Mouse (Mus musculus): ENCODE results near the gene Slc9a9. TPM values are rescaled to one million over a fixed set of nuclear protein-coding genes. Genes with fewer than 3 reads are reported as not detected.

The Slc9a9 gene
- total and polyA plus RNA-seq, 2 experiments from 2014 or later = 6.0 to 6.7 TPM

DNA sequence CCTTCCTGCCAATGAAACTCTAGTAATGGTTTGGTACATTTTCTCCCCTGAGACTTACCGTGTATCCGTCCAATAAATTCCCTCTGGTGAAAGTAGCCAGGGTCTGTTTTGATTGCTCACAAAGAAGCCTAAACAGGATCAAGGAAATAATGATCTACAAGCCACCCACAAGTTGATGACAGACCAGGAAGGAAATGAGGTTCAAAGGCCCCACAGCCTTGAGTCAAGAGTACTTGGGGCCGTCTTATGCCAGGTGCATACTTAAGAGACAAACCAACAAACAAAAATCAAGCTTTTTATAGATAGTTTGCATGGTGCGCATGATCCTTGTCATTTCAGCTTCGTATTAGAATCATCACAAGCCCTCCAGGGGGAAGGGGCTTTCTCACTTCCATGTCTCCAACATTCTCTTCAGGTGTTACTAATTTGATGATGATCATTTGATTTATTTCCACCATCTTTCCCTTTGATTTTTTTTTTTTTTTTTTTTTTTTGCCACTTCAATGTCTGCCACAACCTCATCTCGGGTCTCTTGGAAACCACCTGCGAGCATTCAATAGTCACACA lies 275.9 kb downstream of the Slc9a9 start:
- 87% methylated on average over 7 of the region's 7 CpGs for WGBS
- no peak overlapping the region for H3K4me2 ChIP-seq (ENCODE audit: low read depth, low read length, poor library complexity, severe bottlenecking)
- no peak overlapping the region for H3K9ac ChIP-seq (replicated peaks; ENCODE audit: low read length, poor library complexity, severe bottlenecking)
- ATAC-seq (ENCODE audit: low FRiP score) (no peak), DNase-seq (ENCODE audit: low spot score) (no peak)
- H3K27ac ChIP-seq (ENCODE audit: low read depth, low read length) = no peak overlapping the region
- no peaks in the 10 kb centered on the region for H3K4me1 ChIP-seq (ENCODE audit: insufficient read depth, low read length)
- no peaks in the 10 kb centered on the region for H3K36me3 ChIP-seq (ENCODE audit: insufficient read depth, low read length)
- no peak overlapping the region for H3K4me3 ChIP-seq (ENCODE audit: low read depth, low read length)
- H3K27me3 ChIP-seq (ENCODE audit: insufficient read depth, low read length) = no peaks in the 10 kb centered on the region
- no peaks in the 10 kb centered on the region for H3K9me3 ChIP-seq (ENCODE audit: low read length)
- no peak for TF ChIP-seq CTCF (IDR thresholded peaks at IDR 0.05)

DNA sequence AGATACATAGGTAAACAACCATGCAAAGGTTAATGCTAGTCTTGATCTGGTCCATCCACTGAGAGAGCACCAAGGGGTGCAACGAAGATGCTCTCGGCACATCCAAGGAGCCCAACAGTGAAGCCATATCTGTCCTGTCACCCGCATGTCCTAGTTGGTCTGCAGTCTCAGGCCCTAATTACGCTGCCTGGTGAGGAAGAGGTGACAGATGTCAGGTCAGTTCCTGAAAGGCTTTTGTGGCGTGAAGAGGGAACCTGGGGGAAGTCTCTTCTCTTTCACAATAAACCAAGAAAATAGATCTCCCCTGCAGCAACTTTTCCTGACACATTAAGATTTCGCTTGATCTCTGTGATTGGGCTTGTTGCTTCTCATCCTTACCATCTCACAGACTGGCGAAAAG lies 277.5 kb downstream of the Slc9a9 start:
- no peaks in the 10 kb centered on the region for H3K36me3 ChIP-seq (ENCODE audit: insufficient read depth, low read length)
- ATAC-seq (ENCODE audit: low FRiP score) (no peak), DNase-seq (ENCODE audit: low spot score) (no peak)
- no peak overlapping the region for H3K4me2 ChIP-seq (ENCODE audit: low read depth, low read length, poor library complexity, severe bottlenecking)
- H3K4me1 ChIP-seq (ENCODE audit: insufficient read depth, low read length) = no peaks in the 10 kb centered on the region
- no peak overlapping the region for H3K4me3 ChIP-seq (ENCODE audit: low read depth, low read length)
- no peaks in the 10 kb centered on the region for H3K9me3 ChIP-seq (ENCODE audit: low read length)
- 80% methylated on average over 7 of the region's 7 CpGs for WGBS
- no peak overlapping the region for H3K9ac ChIP-seq (replicated peaks; ENCODE audit: low read length, poor library complexity, severe bottlenecking)
- no peak for TF ChIP-seq CTCF (IDR thresholded peaks at IDR 0.05)
- H3K27ac ChIP-seq (ENCODE audit: low read depth, low read length) = no peak overlapping the region
- no peaks in the 10 kb centered on the region for H3K27me3 ChIP-seq (ENCODE audit: insufficient read depth, low read length)

DNA sequence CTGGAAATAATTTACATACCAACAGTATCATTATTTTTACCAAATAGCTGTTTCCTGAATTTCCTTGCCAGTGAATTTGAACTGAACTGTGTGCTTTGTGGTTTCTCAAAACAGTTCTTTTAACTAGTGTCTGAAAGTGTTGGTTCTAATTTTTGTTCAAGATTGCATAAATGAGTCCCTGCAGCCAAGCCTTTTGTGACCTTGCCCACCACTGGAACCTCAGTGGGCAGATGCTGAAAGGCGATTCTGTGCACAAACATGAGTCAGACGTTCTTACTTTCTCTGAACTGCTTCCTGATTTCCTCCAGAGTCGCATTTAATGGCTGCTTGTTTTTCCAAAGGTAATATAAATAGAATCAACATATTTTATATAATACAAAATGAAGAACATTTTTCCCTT lies 281.0 kb downstream of the Slc9a9 start:
- 74% methylated on average over 3 of the region's 3 CpGs for WGBS
- no peak for ATAC-seq (ENCODE audit: low FRiP score)
- no peak overlapping the region for H3K9ac ChIP-seq (replicated peaks; ENCODE audit: low read length, poor library complexity, severe bottlenecking)
- no peak overlapping the region for H3K4me2 ChIP-seq (ENCODE audit: low read depth, low read length, poor library complexity, severe bottlenecking)
- no peak for DNase-seq (ENCODE audit: low spot score)
- no peak overlapping the region for H3K27ac ChIP-seq (ENCODE audit: low read depth, low read length)
- no peaks in the 10 kb centered on the region for H3K4me1 ChIP-seq (ENCODE audit: insufficient read depth, low read length)
- no peaks in the 10 kb centered on the region for H3K27me3 ChIP-seq (ENCODE audit: insufficient read depth, low read length)
- H3K36me3 ChIP-seq (ENCODE audit: insufficient read depth, low read length) = no peaks in the 10 kb centered on the region
- TF ChIP-seq CTCF (IDR thresholded peaks at IDR 0.05) = no peak
- no peaks in the 10 kb centered on the region for H3K9me3 ChIP-seq (ENCODE audit: low read length)
- H3K4me3 ChIP-seq (ENCODE audit: low read depth, low read length) = no peak overlapping the region

DNA sequence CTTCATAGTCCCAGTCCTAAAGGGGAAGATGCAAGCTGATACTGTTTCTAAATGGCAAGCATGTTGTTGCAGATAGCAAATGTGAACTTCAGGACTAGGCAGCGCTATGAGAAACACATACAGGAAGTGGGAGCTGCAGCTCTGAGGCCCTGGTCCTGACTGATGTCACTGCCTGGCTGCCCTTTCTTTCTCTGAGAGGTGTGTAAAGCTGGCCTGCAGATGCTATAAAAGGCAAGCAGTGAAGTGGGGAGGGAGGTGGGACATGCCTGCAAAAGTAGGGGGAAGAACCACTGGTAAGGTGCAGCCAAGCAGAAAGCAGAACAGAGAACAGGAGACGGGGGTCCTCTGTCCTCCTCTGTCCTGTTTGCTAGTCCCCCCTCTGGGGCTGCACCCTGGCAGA lies 285.9 kb downstream of the Slc9a9 start:
- Histone ChIP-seq H3K4me3 (ENCODE audit: low read depth, low read length) (no peak overlapping the region), H3K9me3 (ENCODE audit: low read length) (no peaks in the 10 kb centered on the region), H3K9ac (replicated peaks; ENCODE audit: low read length, poor library complexity, severe bottlenecking) (no peak overlapping the region), H3K27ac (ENCODE audit: low read depth, low read length) (no peak overlapping the region), H3K4me1 (ENCODE audit: insufficient read depth, low read length) (no peaks in the 10 kb centered on the region), H3K4me2 (ENCODE audit: low read depth, low read length, poor library complexity, severe bottlenecking) (no peak overlapping the region), H3K27me3 (ENCODE audit: insufficient read depth, low read length) (no peaks in the 10 kb centered on the region), H3K36me3 (ENCODE audit: insufficient read depth, low read length) (no peaks in the 10 kb centered on the region)
- TF ChIP-seq CTCF (IDR thresholded peaks at IDR 0.05) = no peak
- DNase-seq (ENCODE audit: low spot score) (no peak), ATAC-seq (ENCODE audit: low FRiP score) (no peak)
- 62% methylated on average over 2 of the region's 2 CpGs for WGBS

DNA sequence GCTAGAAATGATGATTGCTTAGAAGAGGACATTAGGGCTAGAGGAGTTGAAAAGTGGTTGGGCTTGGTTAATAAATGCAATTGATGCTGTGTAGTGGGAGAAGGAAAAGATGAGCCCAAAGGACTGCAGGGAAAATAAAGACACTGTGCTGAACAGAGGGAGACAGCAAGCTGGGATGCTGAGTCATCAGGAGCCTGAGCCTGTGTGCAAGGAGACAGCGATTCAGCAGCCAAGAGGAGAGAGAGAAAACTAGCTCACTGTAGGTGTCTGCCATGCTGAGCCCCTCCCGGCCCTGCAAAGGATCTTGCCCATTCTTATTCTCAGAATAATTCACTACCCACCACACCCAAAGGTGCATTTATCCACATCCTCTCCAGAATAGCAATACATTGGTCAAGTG lies 288.7 kb downstream of the Slc9a9 start:
- DNase-seq (ENCODE audit: low spot score) (no peak), ATAC-seq (ENCODE audit: low FRiP score) (no peak)

DNA sequence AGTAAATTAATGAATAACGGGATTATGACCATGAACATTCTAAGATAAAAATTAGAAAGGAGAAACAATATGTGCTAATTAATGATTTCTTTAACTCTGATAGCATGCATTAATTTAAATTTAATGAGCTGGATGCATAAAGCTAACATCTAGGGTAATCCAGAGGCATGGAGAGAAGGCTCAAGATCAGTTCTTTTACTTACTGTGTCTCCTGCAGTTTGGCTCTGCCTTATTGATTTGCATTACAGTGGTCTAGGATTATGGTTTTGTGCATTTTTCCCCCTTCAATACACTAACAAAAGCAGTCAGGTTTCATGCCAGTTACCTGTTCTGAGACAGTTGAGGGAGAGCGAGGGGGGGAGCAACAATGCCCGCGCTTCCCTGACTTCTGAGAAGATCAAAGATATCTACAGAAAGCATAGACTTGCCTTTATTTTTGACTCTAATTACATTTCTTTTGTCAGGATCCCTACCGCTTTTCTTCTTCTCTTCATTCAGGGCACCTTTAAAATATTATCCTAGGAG lies 298.9 kb downstream of the Slc9a9 start:
- 31% methylated on average over 5 of the region's 5 CpGs for WGBS
- H3K27me3 ChIP-seq (ENCODE audit: insufficient read depth, low read length) = no peaks in the 10 kb centered on the region
- no peak for DNase-seq (ENCODE audit: low spot score)

More for the DNA sequence above, 288.7 kb downstream of the Slc9a9 start:
- Histone ChIP-seq H3K9me3 (ENCODE audit: low read length) (no peaks in the 10 kb centered on the region), H3K9ac (replicated peaks; ENCODE audit: low read length, poor library complexity, severe bottlenecking) (no peak overlapping the region), H3K27ac (ENCODE audit: low read depth, low read length) (no peak overlapping the region), H3K4me3 (ENCODE audit: low read depth, low read length) (no peak overlapping the region), H3K4me1 (ENCODE audit: insufficient read depth, low read length) (peaks cover 4% of the 10 kb centered on the region; the same call in 1 of the 2 replicates), H3K36me3 (ENCODE audit: insufficient read depth, low read length) (no peaks in the 10 kb centered on the region), H3K27me3 (ENCODE audit: insufficient read depth, low read length) (no peaks in the 10 kb centered on the region), H3K4me2 (ENCODE audit: low read depth, low read length, poor library complexity, severe bottlenecking) (no peak overlapping the region)
- TF ChIP-seq CTCF (IDR thresholded peaks at IDR 0.05) = no peak
- WGBS = 60% methylated on average over 2 of the region's 2 CpGs

More for the DNA sequence above, 298.9 kb downstream of the Slc9a9 start:
- Histone ChIP-seq H3K4me3 (ENCODE audit: low read depth, low read length) (no peak overlapping the region), H3K4me2 (ENCODE audit: low read depth, low read length, poor library complexity, severe bottlenecking) (no peak overlapping the region), H3K4me1 (ENCODE audit: insufficient read depth, low read length) (no peaks in the 10 kb centered on the region), H3K27ac (ENCODE audit: low read depth, low read length) (no peak overlapping the region), H3K9ac (replicated peaks; ENCODE audit: low read length, poor library complexity, severe bottlenecking) (no peak overlapping the region), H3K36me3 (ENCODE audit: insufficient read depth, low read length) (no peaks in the 10 kb centered on the region), H3K9me3 (ENCODE audit: low read length) (no peaks in the 10 kb centered on the region)
- TF ChIP-seq CTCF (IDR thresholded peaks at IDR 0.05) = no peak
- no peak; the same call in 1 of the 2 replicates for ATAC-seq (ENCODE audit: low FRiP score)
